Mouse (Mus musculus): Measurements from ENCODE around the gene Hist1h2bn. TPM values are rescaled to one million over a fixed set of nuclear protein-coding genes. Genes with fewer than 3 reads are reported as not detected.

The Hist1h2bn gene
- 1 to 10 TPM; 2.0 to 7.9 TPM for polyA plus RNA-seq (2012; fragmentation: generic; extraction: Trizol)

DNA sequence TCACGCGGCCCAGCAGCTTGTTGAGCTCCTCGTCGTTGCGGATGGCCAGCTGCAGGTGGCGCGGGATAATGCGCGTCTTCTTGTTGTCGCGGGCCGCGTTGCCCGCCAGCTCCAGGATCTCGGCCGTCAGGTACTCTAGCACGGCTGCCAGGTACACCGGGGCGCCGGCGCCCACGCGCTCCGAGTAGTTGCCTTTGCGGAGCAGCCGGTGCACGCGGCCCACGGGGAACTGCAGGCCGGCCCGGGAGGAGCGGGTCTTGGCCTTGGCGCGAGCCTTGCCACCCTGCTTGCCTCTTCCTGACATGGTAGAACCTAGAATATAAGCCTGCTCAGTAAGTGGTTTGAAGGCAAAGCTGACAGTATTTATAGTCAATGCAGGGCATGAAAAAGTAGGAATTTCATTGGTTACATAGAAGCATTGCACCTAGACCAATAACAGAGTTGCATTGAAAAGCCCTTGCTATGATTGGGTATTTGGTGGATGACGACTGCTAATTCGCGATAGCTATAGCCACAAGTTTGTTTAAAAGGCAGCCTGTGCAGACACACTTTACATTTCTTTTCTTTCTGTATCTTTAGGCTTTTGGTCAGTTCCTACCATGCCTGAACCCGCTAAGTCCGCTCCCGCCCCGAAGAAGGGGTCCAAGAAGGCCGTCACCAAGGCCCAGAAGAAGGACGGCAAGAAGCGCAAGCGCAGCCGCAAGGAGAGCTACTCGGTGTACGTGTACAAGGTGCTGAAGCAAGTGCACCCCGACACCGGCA, at the start of gene Hist1h2bn, which contains the start of gene Hist1h2ak:
TSS of gene Hist1h2bn (plus strand) at position 600 of the 762 bp plus-strand sequence.
TSS of gene Hist1h2ak (minus strand) at position 304 of the 762 bp plus-strand sequence.

DNA sequence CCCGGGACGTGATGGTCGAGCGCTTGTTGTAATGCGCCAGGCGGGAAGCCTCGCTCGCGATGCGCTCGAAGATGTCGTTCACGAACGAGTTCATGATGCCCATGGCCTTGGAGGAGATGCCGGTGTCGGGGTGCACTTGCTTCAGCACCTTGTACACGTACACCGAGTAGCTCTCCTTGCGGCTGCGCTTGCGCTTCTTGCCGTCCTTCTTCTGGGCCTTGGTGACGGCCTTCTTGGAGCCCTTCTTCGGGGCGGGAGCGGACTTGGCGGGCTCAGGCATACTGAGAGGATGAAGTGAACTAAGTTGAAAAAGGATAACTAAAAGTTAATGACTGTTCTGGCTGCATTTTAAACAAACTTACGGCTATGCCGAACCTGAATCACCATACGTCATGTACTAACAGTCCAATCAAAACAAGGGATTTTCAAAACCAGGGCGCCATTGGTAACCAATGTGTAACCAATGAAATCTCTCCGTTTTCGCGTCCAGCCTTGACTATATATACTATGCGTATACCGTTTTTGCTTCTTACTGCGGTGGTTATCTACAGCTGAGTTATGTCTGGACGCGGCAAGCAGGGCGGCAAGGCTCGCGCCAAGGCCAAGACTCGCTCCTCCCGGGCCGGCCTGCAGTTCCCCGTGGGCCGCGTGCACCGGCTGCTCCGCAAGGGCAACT, 37.9 kb upstream of the Hist1h2bn start, which contains the start of the genes Hist1h2bl and Hist1h2ai:
TSS of gene Hist1h2bl (minus strand) at position 280 of the 676 bp plus-strand sequence.
TSS of gene Hist1h2ai (plus strand) at position 559 of the 676 bp plus-strand sequence.

GRCm38 (mm10) chr13:21717397-21718357, 36.2 kb upstream of the Hist1h2bn start, which contains the start of gene Hist1h3h:
Hist1h3h (plus strand) TSS chr13:21717659.

GRCm38 (mm10) chr13:21721757-21722372, 32.1 kb upstream of the Hist1h2bn start, which contains the start of gene Hist1h2bm:
Hist1h2bm (plus strand) TSS chr13:21722044.

DNA sequence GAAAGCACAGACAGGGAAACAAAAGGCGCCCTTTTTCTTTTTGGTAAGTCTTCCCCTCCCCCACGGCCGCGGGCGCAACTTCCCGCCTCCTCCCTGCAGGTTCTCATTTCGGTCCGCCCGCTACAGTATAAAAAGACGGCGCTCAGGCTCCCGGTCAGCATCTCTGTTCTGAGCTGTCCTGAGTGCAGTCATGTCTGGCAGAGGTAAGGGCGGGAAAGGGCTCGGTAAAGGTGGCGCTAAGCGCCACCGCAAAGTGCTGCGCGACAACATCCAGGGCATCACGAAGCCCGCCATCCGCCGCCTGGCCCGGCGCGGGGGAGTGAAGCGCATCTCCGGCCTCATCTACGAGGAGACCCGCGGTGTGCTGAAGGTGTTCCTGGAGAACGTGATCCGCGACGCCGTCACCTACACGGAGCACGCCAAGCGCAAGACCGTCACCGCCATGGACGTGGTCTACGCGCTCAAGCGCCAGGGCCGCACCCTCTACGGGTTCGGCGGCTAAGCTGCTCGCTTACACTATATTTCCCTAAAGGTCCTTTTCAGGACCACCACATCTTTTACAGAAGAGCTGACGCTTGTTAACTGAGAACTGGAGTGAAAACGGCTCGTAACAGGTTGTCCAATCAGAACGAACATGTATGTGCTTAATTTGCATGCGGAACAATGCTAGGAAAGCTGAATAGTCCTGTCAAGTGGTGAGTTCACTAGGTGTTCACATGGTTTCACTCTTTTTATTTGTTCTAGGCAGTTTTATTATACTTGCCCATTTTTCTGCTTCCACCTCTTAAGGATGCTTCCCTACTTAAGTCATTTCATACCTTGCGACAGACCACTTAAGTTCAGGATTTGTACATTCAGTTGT, 18.8 kb upstream of the Hist1h2bn start, which contains the start of gene Hist1h4j:
TSS of gene Hist1h4j (plus strand) at position 159 of the 862 bp plus-strand sequence.

GRCm38 (mm10) chr13:21750159-21751017, 3.5 kb upstream of the Hist1h2bn start, which contains the start of gene Hist1h4k:
Hist1h4k (minus strand) TSS chr13:21750505.

DNA sequence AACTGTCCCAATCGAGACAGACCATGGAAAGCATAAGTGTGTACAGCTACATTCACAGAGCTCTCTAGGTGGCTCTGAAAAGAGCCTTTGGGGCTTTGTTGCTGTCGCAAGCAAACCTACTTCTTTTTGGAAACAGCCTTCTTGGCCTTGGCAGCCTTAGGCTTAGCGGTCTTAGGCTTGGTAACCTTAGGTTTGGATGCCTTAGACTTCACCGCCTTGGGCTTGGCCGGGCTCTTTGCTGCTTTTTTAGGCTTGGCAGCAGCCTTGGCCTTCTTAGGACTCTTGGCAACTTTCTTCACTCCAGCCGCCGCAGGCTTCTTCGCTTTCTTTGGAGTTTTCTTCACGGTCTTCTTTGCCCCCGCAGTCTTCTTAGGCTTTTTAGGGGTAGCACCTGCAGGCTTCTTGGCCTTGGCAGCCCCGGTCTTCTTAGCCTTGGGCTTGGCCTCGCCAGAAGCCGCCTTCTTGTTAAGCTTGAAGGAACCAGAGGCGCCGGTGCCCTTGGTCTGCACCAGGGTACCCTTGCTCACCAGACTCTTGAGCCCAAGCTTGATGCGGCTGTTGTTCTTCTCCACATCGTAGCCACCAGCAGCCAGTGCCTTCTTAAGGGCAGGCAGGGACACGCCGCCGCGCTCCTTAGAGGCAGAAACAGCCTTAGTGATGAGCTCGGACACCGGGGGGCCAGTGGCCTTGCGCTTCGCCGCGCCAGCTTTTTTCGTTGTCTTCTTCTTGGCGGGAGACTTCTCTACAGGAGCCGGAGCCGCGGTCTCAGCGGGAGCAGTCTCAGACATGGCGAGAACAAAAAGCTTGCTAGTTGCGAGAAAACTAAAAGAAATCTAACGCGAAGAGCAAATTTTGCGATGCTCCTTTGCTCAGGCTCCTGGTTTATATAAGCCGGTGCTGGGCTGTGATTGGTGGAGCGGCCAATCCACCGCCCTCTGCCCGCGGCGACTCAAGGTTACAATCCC, 26.1 kb downstream of the Hist1h2bn start, which contains the start of gene Hist1h1b:
TSS of gene Hist1h1b (minus strand) at position 859 of the 965 bp plus-strand sequence.

DNA sequence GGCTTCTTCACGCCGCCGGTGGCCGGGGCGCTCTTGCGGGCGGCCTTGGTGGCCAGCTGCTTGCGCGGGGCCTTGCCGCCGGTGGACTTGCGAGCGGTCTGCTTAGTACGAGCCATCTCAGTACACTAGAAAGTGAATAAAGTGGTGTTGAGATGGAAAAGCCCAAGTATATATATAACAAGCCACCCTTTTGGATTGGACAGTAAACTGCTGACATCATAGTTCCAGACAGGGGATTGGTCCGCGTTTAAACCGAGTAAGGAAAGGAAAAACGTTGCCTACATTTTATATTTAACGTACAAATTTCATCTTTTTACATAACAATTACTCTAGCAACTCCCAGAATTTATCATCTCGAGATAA, 29.3 kb downstream of the Hist1h2bn start, which contains the start of gene Hist1h3i:
TSS of gene Hist1h3i (minus strand) at position 116 of the 363 bp plus-strand sequence.

GRCm38 (mm10) chr13:21786899-21787629, 33.1 kb downstream of the Hist1h2bn start, which contains the start of the genes Hist1h2an and Hist1h2bp:
Hist1h2an (minus strand) TSS chr13:21787218.
Hist1h2bp (plus strand) TSS chr13:21787461.

Other genes with a start within 250 kb of the Hist1h2bn start
- gene Zkscan8, start 223.0 kb upstream of the Hist1h2bn start, polyA plus RNA-seq (2012; fragmentation: generic; extraction: Trizol), result 1 to 10 TPM in 1 of 2 experiments, under 1 TPM in 1; 0.26 to 1.2 TPM
- gene Olfr1366, start 211.3 kb upstream of the Hist1h2bn start, polyA plus RNA-seq (2012; fragmentation: generic; extraction: Trizol), result under 1 TPM; 0.01 to 0.05 TPM
- gene Olfr1535, start 194.2 kb upstream of the Hist1h2bn start, polyA plus RNA-seq (2012; fragmentation: generic; extraction: Trizol), result not detected
- not detected for gene Olfr1364, start 172.4 kb upstream of the Hist1h2bn start, polyA plus RNA-seq (2012; fragmentation: generic; extraction: Trizol)
- not detected for gene Olfr1362, start 140.1 kb upstream of the Hist1h2bn start, polyA plus RNA-seq (2012; fragmentation: generic; extraction: Trizol)
- under 1 TPM in 1 of 2 experiments, not detected in 1; 0.02 TPM for gene Olfr11, start 111.6 kb upstream of the Hist1h2bn start, polyA plus RNA-seq (2012; fragmentation: generic; extraction: Trizol)
- not detected for gene Olfr1361, start 90.7 kb upstream of the Hist1h2bn start, polyA plus RNA-seq (2012; fragmentation: generic; extraction: Trizol)
- not detected for gene Olfr1360, start 76.7 kb upstream of the Hist1h2bn start, polyA plus RNA-seq (2012; fragmentation: generic; extraction: Trizol)
- not detected for gene Olfr1359, start 56.0 kb upstream of the Hist1h2bn start, polyA plus RNA-seq (2012; fragmentation: generic; extraction: Trizol)
- gene Hist1h2bl, start 38.0 kb upstream of the Hist1h2bn start, polyA plus RNA-seq (2012; fragmentation: generic; extraction: Trizol), result 10 to 100 TPM in 1 of 2 experiments, 1 to 10 TPM in 1; 3.1 to 18.5 TPM
- gene Hist1h2ai, start 37.7 kb upstream of the Hist1h2bn start, polyA plus RNA-seq (2012; fragmentation: generic; extraction: Trizol), result 10 to 100 TPM; 16.9 to 23.6 TPM
- gene Hist1h3h, start 36.5 kb upstream of the Hist1h2bn start, polyA plus RNA-seq (2012; fragmentation: generic; extraction: Trizol), result 10 to 100 TPM; 14.5 to 88.7 TPM
- gene Hist1h2bm, start 32.1 kb upstream of the Hist1h2bn start, polyA plus RNA-seq (2012; fragmentation: generic; extraction: Trizol), result 10 to 100 TPM in 1 of 2 experiments, 1 to 10 TPM in 1; 2.2 to 12.6 TPM
- 1 to 10 TPM; 4.2 to 5.5 TPM for gene Hist1h4j, start 19.1 kb upstream of the Hist1h2bn start, polyA plus RNA-seq (2012; fragmentation: generic; extraction: Trizol)
- gene Hist1h4k, start 3.6 kb upstream of the Hist1h2bn start, polyA plus RNA-seq (2012; fragmentation: generic; extraction: Trizol), result 10 to 100 TPM in 1 of 2 experiments, 1 to 10 TPM in 1; 7.8 to 28.2 TPM
- 10 to 100 TPM in 1 of 2 experiments, 1 to 10 TPM in 1; 2.8 to 17.3 TPM for gene Hist1h2ak, start 296 bp upstream of the Hist1h2bn start, polyA plus RNA-seq (2012; fragmentation: generic; extraction: Trizol)
- gene Hist1h1b, start 26.5 kb downstream of the Hist1h2bn start, polyA plus RNA-seq (2012; fragmentation: generic; extraction: Trizol), result 1 to 10 TPM; 1.6 to 7.5 TPM
- 10 to 100 TPM; 13.1 to 37.5 TPM for gene Hist1h3i, start 29.2 kb downstream of the Hist1h2bn start, polyA plus RNA-seq (2012; fragmentation: generic; extraction: Trizol)
- gene Hist1h2an, start 33.1 kb downstream of the Hist1h2bn start, polyA plus RNA-seq (2012; fragmentation: generic; extraction: Trizol), result 10 to 100 TPM; 13.8 to 30.2 TPM
- gene Hist1h2bp, start 33.3 kb downstream of the Hist1h2bn start, polyA plus RNA-seq (2012; fragmentation: generic; extraction: Trizol), result 10 to 100 TPM in 1 of 2 experiments, 1 to 10 TPM in 1; 1.7 to 17.1 TPM
- gene Hist1h2bq, start 56.1 kb downstream of the Hist1h2bn start, polyA plus RNA-seq (2012; fragmentation: generic; extraction: Trizol), result 10 to 100 TPM; 10.6 to 41.1 TPM
- 1 to 10 TPM in 1 of 2 experiments, under 1 TPM in 1; 0.84 to 2.2 TPM for gene Hist1h2ao, start 56.3 kb downstream of the Hist1h2bn start, polyA plus RNA-seq (2012; fragmentation: generic; extraction: Trizol)
- gene Hist1h4m, start 57.6 kb downstream of the Hist1h2bn start, polyA plus RNA-seq (2012; fragmentation: generic; extraction: Trizol), result 1 to 10 TPM in 1 of 2 experiments, not detected in 1; 2.9 TPM
- 10 to 100 TPM; 21.2 to 62.8 TPM for gene Hist1h4n, start 78.1 kb downstream of the Hist1h2bn start, polyA plus RNA-seq (2012; fragmentation: generic; extraction: Trizol)
- gene Hist1h2ap, start 79.4 kb downstream of the Hist1h2bn start, polyA plus RNA-seq (2012; fragmentation: generic; extraction: Trizol), result 1,000 to 10,000 TPM in 1 of 2 experiments, 100 to 1,000 TPM in 1; 1,000 to 8,126 TPM
- gene Hist1h2br, start 79.6 kb downstream of the Hist1h2bn start, polyA plus RNA-seq (2012; fragmentation: generic; extraction: Trizol), result 10 to 100 TPM in 1 of 2 experiments, 1 to 10 TPM in 1; 8.9 to 41.0 TPM
- gene Zfp184, start 191.0 kb downstream of the Hist1h2bn start, polyA plus RNA-seq (2012; fragmentation: generic; extraction: Trizol), result 1 to 10 TPM in 1 of 2 experiments, under 1 TPM in 1; 0.04 to 2.1 TPM
- not detected for gene Pom121l2, start 227.1 kb downstream of the Hist1h2bn start, polyA plus RNA-seq (2012; fragmentation: generic; extraction: Trizol)